Mouse (Mus musculus) kidney, embryonic 16.5 days (tissue): ENCODE data around the gene Rnf215. TPM values are rescaled to one million over a fixed set of nuclear protein-coding genes. Genes with fewer than 3 reads are reported as not detected.
"Not testable (repeated sequence)": the region's sequence is repeated elsewhere in the genome, so short reads cannot be mapped to it uniquely, and the experiment has no call there.

Experiments
- ATAC-seq: fragments of 200-750 bp; cut with Nextera tagmentation; 2 replicates; pipeline ENCODE4 v1.8.0; 2017; ENCODE audit warnings: moderate TSS enrichment; ENCODE audit not compliant: low FRiP score, low TSS enrichment
- H3K27ac ChIP-seq: fragments of 300-500 bp; sonication (generic); 2 replicates; pipeline ENCODE4 v1.5.1; 2014; ENCODE audit warnings: low read length
- H3K27me3 ChIP-seq: fragments of 300-500 bp; sonication (generic); 2 replicates; pipeline ENCODE4 v1.6.1; 2014; ENCODE audit warnings: low read length, control low read depth, mixed read lengths; ENCODE audit not compliant: insufficient read depth
- H3K36me3 ChIP-seq: fragments of 300-500 bp; sonication (generic); 2 replicates; pipeline ENCODE4 v1.6.1; 2014; ENCODE audit warnings: low read length, control low read depth, mixed read lengths; ENCODE audit not compliant: insufficient read depth
- H3K4me1 ChIP-seq: fragments of 300-500 bp; sonication (generic); 2 replicates; pipeline ENCODE4 v1.6.1; 2014; ENCODE audit warnings: low read length, control low read depth, mixed read lengths; ENCODE audit not compliant: insufficient read depth
- H3K4me2 ChIP-seq: fragments of 300-500 bp; sonication (generic); replicated peaks from 2 replicates; pipeline ENCODE4 v1.6.1; 2014; ENCODE audit warnings: low read depth, low read length
- H3K4me3 ChIP-seq: fragments of 300-500 bp; sonication (generic); 2 replicates; pipeline ENCODE4 v1.5.1; 2014; ENCODE audit warnings: mild to moderate bottlenecking, low read length
- H3K9ac ChIP-seq: fragments of 300-500 bp; sonication (generic); replicated peaks from 2 replicates; pipeline ENCODE4 v1.6.1; 2014; ENCODE audit warnings: low read length
- H3K9me3 ChIP-seq: fragments of 300-500 bp; sonication (generic); 2 replicates; pipeline ENCODE4 v1.6.1; 2016; ENCODE audit warnings: low read length, control low read depth
- WGBS: fragments of 180-500 bp; shearing (Covaris S2); extraction: QIAGEN DNeasy Blood & Tissue Kit; methylation state at CpG from one replicate; pipeline ENCODE4 v1.1.7; 2014; 5-methylcytosine and 5-hydroxymethylcytosine counted together
- polyA plus RNA-seq: library from polyadenylated mRNA; unstranded; fragments of >200 nt; fragmentation: Nextera tagmentation; extraction: Ambion mirVana; gene quantifications from 2 replicates; pipeline ENCODE4 v1.2.1, GENCODE M21; 2015

The Rnf215 gene
- polyA plus RNA-seq, 1 experiment from 2014 or later: 28.9 TPM

DNA sequence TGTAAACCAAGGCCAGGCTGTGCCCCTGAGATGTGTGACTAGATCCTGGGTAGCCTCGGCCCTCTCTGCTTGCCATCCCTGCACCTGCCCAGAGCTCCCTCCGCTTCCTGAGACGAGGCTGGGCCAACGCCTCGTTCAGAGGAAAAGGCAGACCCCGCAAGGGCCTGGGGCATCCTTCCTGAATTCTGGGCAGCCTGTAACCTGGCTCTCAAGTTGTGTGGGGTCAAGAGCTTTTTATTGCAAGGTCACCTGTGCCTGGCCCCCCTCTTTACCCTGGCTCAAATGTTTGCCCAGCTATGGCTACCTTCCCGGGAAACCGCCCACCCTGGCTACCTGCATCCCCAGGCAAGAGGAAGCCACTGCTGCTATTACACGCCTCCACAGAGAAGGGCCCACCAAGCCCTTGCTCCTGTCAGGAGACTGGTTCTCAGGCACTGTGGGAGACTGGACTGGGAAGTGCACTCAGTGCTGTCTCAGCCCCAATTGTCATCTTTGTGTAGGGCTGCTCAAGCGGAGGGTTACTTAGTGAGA is 37.8 kb upstream of the Rnf215 start:
- peak; percentile 46; the same call in 1 of the 2 replicates for ATAC-seq
- 23% methylated on average over 10 of the region's 10 CpGs for WGBS

DNA sequence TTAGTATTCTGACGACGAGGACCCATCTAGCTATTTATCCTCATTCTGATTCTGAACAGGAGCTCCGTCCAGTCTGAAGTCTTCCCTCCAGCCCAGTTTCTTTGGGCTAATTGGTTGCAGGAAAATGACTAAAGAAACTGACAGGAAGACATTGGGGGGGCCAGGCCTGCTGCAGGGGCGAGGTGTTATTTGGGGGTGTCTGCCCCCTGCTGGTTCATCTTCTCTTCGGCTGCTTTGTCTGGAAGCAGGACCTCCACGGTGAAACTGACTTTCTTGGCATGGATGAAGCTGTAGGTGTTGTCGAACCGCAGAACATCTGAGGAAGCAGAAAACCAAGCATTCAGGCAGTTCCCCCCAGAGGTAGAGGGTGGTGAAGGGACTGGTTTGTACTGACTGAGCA is 36.9 kb upstream of the Rnf215 start:
- 0 out of 2 replicates have a peak, but pooled peaks cover 3% of the 10 kb centered on the region for H3K36me3 ChIP-seq
- WGBS: 72% methylated on average over 8 of the region's 8 CpGs
- H3K4me3 ChIP-seq: no peak overlapping the region
- H3K27me3 ChIP-seq: no peaks in the 10 kb centered on the region
- no peak overlapping the region for H3K9ac ChIP-seq
- no peak for ATAC-seq
- no peak overlapping the region for H3K27ac ChIP-seq
- no peak overlapping the region for H3K4me2 ChIP-seq
- H3K4me1 ChIP-seq: peaks cover 20% of the 10 kb centered on the region
- no peaks in the 10 kb centered on the region for H3K9me3 ChIP-seq

More for the DNA sequence above, 37.8 kb upstream of the Rnf215 start:
- Histone ChIP-seq H3K4me1 (peaks cover 20% of the 10 kb centered on the region), H3K36me3 (peaks cover 7% of the 10 kb centered on the region; the same call in 1 of the 2 replicates), H3K9ac (peak overlapping the region; percentile 75), H3K4me2 (peak overlapping the region; percentile 74), H3K4me3 (peak overlapping the region; percentile 60), H3K9me3 (no peaks in the 10 kb centered on the region), H3K27me3 (no peaks in the 10 kb centered on the region), H3K27ac (peak overlapping the region; percentile 83)

DNA sequence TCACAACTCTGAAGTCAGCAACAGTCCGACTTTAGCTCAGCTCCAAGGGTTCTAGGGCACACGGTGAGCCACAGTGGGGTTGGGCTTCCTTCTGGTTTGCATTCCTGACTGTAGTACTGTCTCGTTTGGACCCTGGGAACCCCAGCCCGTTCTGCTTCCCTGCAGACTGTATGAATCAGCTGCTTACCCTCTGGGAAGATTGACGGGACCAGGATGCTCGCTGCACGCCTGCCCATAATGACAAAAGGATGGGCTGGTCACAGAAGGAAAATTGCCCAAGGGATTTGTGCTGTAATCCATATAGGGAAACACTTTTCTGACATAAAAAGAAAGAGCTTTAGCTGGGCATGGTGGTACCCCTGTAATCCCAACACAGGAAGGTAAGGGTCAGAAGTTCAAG is 36.2 kb upstream of the Rnf215 start:
- ATAC-seq: no peak

DNA sequence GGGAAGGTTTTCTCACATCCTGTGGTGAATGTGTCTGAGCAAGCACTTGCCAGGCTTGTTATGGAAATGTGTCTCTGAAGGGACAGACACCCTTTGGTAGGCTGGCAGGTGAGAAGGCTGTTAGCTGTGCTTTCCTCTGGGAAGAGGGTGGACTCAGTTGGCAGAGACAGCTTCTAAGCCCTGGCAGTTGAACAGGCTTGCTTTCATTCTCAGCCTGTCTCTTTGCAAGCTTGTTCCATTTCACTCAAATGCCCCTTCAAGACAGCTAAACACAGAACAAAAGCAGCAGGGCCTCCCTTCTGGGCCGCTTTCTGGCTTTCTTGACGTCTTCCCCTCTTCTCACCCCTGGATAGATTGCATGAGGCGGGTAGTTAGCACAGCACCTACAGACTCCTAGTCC is 35.6 kb upstream of the Rnf215 start:
- Histone ChIP-seq H3K27ac (no peak overlapping the region), H3K9ac (no peak overlapping the region), H3K4me2 (no peak overlapping the region), H3K9me3 (no peaks in the 10 kb centered on the region), H3K4me1 (peaks cover 17% of the 10 kb centered on the region), H3K27me3 (no peaks in the 10 kb centered on the region), H3K36me3 (no peaks in the 10 kb centered on the region), H3K4me3 (no peak overlapping the region)
- 74% methylated on average over 3 of the region's 3 CpGs for WGBS
- no peak for ATAC-seq

More for the DNA sequence above, 36.2 kb upstream of the Rnf215 start:
- H3K4me1 ChIP-seq: peaks cover 20% of the 10 kb centered on the region
- H3K27ac ChIP-seq: no peak overlapping the region
- no peak overlapping the region for H3K9ac ChIP-seq
- no peaks in the 10 kb centered on the region for H3K9me3 ChIP-seq
- no peak overlapping the region for H3K4me3 ChIP-seq
- no peak overlapping the region for H3K4me2 ChIP-seq
- no peaks in the 10 kb centered on the region for H3K36me3 ChIP-seq
- no peaks in the 10 kb centered on the region for H3K27me3 ChIP-seq
- WGBS: 78% methylated on average over 7 of the region's 7 CpGs

DNA sequence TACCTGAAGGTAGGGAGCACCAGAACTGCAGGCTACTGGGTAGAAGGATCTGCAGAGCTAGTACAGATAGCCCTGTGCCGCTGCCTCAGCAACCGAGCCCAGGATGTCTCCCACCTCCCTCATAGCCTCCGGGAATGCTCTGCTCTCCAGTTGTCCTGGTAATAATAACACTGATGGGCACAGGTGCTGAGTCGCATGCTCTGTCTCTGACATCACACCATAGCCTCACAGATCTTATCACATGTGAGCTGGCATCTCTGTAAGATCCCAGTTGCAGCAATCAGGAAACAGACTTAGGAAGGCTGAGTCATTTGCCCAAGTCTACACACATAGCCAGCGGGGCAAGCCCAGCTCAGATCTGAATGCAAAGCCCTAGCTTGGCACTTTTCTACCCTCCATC is 33.2 kb upstream of the Rnf215 start:
- no peak overlapping the region for H3K9ac ChIP-seq
- no peak overlapping the region for H3K4me3 ChIP-seq
- no peaks in the 10 kb centered on the region for H3K27me3 ChIP-seq
- peaks cover 6% of the 10 kb centered on the region for H3K4me1 ChIP-seq
- no peak for ATAC-seq
- no peaks in the 10 kb centered on the region for H3K9me3 ChIP-seq
- no peaks in the 10 kb centered on the region for H3K36me3 ChIP-seq
- no peak overlapping the region for H3K4me2 ChIP-seq
- 83% methylated on average over 5 of the region's 5 CpGs for WGBS
- H3K27ac ChIP-seq: no peak overlapping the region

DNA sequence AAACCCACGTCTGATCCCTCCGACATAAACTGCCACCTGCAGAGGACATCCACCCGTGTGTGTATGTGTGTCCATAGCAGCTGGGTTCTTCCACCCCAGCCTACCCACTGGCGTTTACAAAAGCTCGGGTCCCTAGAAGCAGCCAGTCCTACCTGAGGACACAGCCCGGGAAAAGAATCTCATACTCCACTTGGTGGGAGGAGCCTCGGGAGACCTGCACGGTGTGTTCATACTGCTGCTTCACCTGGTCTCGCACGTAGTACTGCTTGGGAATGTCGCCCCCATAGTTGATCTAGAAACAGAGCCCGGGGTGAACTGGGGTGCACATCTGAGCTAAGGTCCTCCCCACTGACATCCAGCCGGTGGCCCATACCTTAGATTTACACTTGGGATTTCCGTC is 31.5 kb upstream of the Rnf215 start:
- no peak for ATAC-seq
- 82% methylated on average over 14 of the region's 14 CpGs for WGBS
- Histone ChIP-seq H3K36me3 (no peaks in the 10 kb centered on the region), H3K27ac (no peak overlapping the region), H3K27me3 (no peaks in the 10 kb centered on the region), H3K9me3 (no peaks in the 10 kb centered on the region), H3K4me2 (no peak overlapping the region), H3K4me3 (no peak overlapping the region), H3K4me1 (no peaks in the 10 kb centered on the region), H3K9ac (no peak overlapping the region)

DNA sequence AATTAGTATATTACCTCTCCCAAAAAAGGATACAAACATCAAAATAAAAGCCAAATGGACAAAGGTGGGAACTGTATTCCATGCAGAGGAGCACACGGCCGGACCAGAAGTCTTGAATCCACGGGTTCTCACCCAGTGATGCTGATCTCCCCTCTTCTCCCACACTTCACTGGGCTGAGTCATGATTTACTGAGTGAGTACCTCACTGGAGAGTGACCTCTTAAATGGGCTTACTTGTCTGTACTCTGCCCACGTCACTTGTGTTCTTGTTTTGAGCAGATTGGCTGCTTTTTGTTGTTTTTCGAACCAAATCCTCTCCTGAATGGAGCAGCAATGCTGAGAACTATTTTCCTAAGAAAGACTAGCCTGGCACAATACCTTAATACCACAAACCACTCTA is 30.0 kb upstream of the Rnf215 start:
- H3K9ac ChIP-seq: no peak overlapping the region
- WGBS: 62% methylated on average over 5 of the region's 5 CpGs
- H3K4me1 ChIP-seq: no peaks in the 10 kb centered on the region
- H3K9me3 ChIP-seq: no peaks in the 10 kb centered on the region
- no peak overlapping the region for H3K27ac ChIP-seq
- no peak overlapping the region for H3K4me2 ChIP-seq
- H3K4me3 ChIP-seq: no peak overlapping the region
- no peak for ATAC-seq
- no peaks in the 10 kb centered on the region for H3K27me3 ChIP-seq
- no peaks in the 10 kb centered on the region for H3K36me3 ChIP-seq

DNA sequence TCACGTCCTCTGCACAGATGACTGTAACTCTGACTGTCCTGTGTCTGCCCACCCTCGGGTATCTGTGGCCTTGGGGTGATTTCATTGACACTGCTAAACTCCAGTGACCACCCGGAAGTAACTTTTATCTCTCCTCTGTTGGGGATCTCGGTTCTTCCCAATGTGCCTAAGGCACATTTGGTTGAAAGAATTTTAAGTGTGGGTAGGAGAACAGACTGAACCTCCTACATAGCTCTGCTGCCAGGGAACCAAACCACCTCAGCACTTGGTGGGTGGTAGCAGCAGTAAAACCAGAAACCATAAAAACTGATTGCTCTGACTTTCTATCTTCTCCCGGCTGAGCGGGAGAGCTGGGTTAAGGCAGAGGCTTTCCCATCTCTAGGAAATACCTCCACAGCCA is 29.6 kb upstream of the Rnf215 start:
- Histone ChIP-seq H3K36me3 (no peaks in the 10 kb centered on the region), H3K9me3 (no peaks in the 10 kb centered on the region), H3K4me2 (no peak overlapping the region), H3K4me3 (no peak overlapping the region), H3K27me3 (no peaks in the 10 kb centered on the region), H3K4me1 (no peaks in the 10 kb centered on the region), H3K9ac (no peak overlapping the region), H3K27ac (no peak overlapping the region)
- ATAC-seq: no peak
- 27% methylated on average over 6 of the region's 6 CpGs for WGBS

DNA sequence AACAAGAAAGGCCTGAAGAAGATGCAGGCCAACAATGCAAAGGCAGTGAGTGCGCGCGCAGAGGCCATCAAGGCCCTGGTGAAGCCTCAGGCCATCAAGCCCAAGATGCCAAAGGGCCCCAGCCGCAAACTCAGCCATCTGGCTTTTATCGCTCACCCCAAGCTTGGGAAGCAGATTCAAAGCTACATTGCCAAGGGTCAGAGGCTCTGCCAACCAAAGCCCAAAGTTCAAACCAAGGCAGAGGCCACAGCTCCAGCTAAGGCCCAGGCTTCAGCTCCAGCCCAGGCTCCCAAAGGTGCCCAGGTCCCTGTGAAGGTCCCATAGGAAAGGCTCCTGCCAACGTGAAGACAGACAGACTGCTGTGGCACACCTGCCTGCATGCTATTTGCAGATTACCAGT is 27.1 kb upstream of the Rnf215 start:
- not testable (repeated sequence) for H3K27me3 ChIP-seq, H3K27ac ChIP-seq, H3K9ac ChIP-seq, H3K36me3 ChIP-seq, H3K4me2 ChIP-seq, H3K4me1 ChIP-seq, H3K4me3 ChIP-seq, ATAC-seq, H3K9me3 ChIP-seq
- WGBS: 95% methylated on average over 3 of the region's 6 CpGs

DNA sequence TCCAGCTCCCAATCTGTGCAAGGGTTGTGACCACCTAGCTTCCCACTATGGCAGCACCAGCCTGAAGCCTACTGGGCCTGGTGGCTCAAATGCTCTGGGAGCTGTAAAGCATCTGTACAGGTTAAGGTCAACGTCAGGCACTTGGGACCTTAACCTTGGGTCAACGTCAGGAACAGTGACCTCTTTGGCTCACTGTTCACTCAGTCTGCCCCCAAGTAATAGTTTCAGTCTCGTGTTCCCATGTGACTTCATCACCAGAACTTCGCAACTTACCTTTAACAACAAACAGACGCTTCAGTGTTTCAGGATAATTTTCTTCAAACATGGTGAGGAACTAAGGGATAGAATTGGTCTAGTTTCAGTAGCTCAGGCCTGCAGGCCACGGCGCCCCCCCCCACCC is 26.3 kb upstream of the Rnf215 start:
- H3K4me2 ChIP-seq: no peak overlapping the region
- H3K27ac ChIP-seq: no peak overlapping the region
- H3K9ac ChIP-seq: no peak overlapping the region
- no peak for ATAC-seq
- WGBS: 69% methylated on average over 7 of the region's 7 CpGs
- H3K36me3 ChIP-seq: no peaks in the 10 kb centered on the region
- no peak overlapping the region for H3K4me3 ChIP-seq
- H3K4me1 ChIP-seq: no peaks in the 10 kb centered on the region
- H3K9me3 ChIP-seq: no peaks in the 10 kb centered on the region
- H3K27me3 ChIP-seq: no peaks in the 10 kb centered on the region
